Mouse (Mus musculus) heart, adult 2 months (tissue): ENCODE data around the gene Anapc16.

Experiments used
- CTCF ChIP-seq: fragments of 200-600 bp; IDR thresholded peaks from 2 replicates; pipeline ENCODE4 v1.8.1; 2022; ENCODE audit warnings: antibody characterized with exemption, mild to moderate bottlenecking, moderate library complexity
- POLR2A ChIP-seq: fragments of 200-500 bp; IDR thresholded peaks from 2 replicates; pipeline ENCODE4 v1.6.1; 2011; ENCODE audit warnings: mild to moderate bottlenecking, low read depth, low read length, control low read depth; ENCODE audit not compliant: insufficient read depth

DNA sequence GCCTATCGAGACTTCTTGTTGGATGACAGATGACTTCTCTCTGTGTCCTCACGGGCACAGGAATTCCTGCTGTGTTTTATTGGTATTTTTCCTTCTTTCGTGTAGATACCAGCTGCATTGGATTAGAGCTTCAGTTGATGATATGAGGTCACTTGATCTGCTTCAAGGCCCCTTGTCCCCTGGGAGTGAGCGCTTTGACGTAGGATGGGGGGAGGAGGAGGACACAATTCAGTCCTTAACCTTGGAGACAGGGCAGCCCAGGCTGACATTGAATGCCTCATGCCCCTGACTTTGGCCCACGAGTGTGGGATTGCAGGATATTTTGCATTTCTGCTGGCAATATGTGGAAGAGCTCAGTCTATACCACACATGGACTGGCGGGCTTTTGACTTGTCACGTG is 28.6 kb upstream of the Anapc16 start:
- TF ChIP-seq CTCF (no peak), POLR2A (no peak)
